Mouse (Mus musculus) 3T3-L1 (cell line): Measurements from ENCODE around the gene Glb1l.
A peak's percentile ranks its signal among the peaks of the same experiment; 100 is the strongest.

Source experiments
- DNase-seq: peaks from one replicate; pipeline ENCODE4 v3.0.0-alpha.2; 2015; ENCODE audit warnings: low read depth, low spot score

Gene Glb1l

GRCm38 (mm10) chr1:75231224-75231623 is 20.6 kb upstream of the Glb1l start:
- peak; percentile 65 for DNase-seq

GRCm38 (mm10) chr1:75230335-75230994 is 19.9 kb upstream of the Glb1l start:
- DNase-seq, result peak; percentile 45

- DNase-seq, result peak; percentile 86
Observed at GRCm38 (mm10) chr1:75229158-75229557, 18.5 kb upstream of the Glb1l start.

GRCm38 (mm10) chr1:75227653-75228052 is 17.0 kb upstream of the Glb1l start:
- DNase-seq, result no peak

- no peak for DNase-seq
Observed at GRCm38 (mm10) chr1:75226138-75226537, 15.5 kb upstream of the Glb1l start.

- DNase-seq, result no peak
Observed at GRCm38 (mm10) chr1:75225473-75225872, 14.9 kb upstream of the Glb1l start.

- DNase-seq, result no peak
Observed at GRCm38 (mm10) chr1:75223532-75223931, 12.9 kb upstream of the Glb1l start.

- no peak for DNase-seq
Observed at GRCm38 (mm10) chr1:75222926-75223325, 12.3 kb upstream of the Glb1l start.

GRCm38 (mm10) chr1:75221538-75221937 is 10.9 kb upstream of the Glb1l start:
- peak; percentile 43 for DNase-seq

- DNase-seq, result no peak
Observed at GRCm38 (mm10) chr1:75219531-75219930, 8.9 kb upstream of the Glb1l start, which contains the start of gene Tuba4a. TSS of gene Tuba4a (minus strand) at chr1:75219865.

- peak; percentile 77 for DNase-seq
Observed at GRCm38 (mm10) chr1:75219078-75219477, 8.5 kb upstream of the Glb1l start.

- DNase-seq, result no peak
Observed at GRCm38 (mm10) chr1:75218227-75219001, 7.8 kb upstream of the Glb1l start.

- no peak for DNase-seq
Observed at GRCm38 (mm10) chr1:75217893-75218226, 7.2 kb upstream of the Glb1l start.

- no peak for DNase-seq
Observed at GRCm38 (mm10) chr1:75216797-75217585, 6.4 kb upstream of the Glb1l start.

- no peak for DNase-seq
Observed at GRCm38 (mm10) chr1:75215785-75216184, 5.2 kb upstream of the Glb1l start.

- no peak for DNase-seq
Observed at GRCm38 (mm10) chr1:75214886-75215285, 4.3 kb upstream of the Glb1l start.

- DNase-seq, result no peak
Observed at GRCm38 (mm10) chr1:75214442-75214841, 3.8 kb upstream of the Glb1l start.

GRCm38 (mm10) chr1:75213096-75213495 is 2.5 kb upstream of the Glb1l start:
- DNase-seq, result no peak

- DNase-seq, result no peak
Observed at GRCm38 (mm10) chr1:75212542-75212941, 1.9 kb upstream of the Glb1l start.

GRCm38 (mm10) chr1:75211141-75211708 is 612 bp upstream of the Glb1l start:
- no peak for DNase-seq

- DNase-seq, result peak; percentile 68
Observed at GRCm38 (mm10) chr1:75208967-75209678, 1.5 kb downstream of the Glb1l start.
